Mouse (Mus musculus) midbrain, embryonic 13.5 days (tissue): ENCODE results near the gene Mrpl34. TPM values are rescaled to one million over a fixed set of nuclear protein-coding genes. Genes with fewer than 3 reads are reported as not detected.

ENCODE experiments used
- ATAC-seq: fragments of 200-750 bp; cut with Nextera tagmentation; 2 replicates; pipeline ENCODE4 v1.8.0; 2017; ENCODE audit warnings: mild to moderate bottlenecking, moderate TSS enrichment, moderate library complexity
- H3K27ac ChIP-seq: fragments of 300-500 bp; sonication (generic); 2 replicates; pipeline ENCODE4 v1.5.1; 2015; ENCODE audit warnings: inconsistent platforms, mild to moderate bottlenecking, moderate library complexity
- H3K27me3 ChIP-seq: fragments of 300-500 bp; sonication (generic); 2 replicates; pipeline ENCODE4 v1.6.1; 2015; ENCODE audit warnings: mild to moderate bottlenecking, inconsistent platforms
- H3K36me3 ChIP-seq: fragments of 300-500 bp; sonication (generic); 2 replicates; pipeline ENCODE4 v1.6.1; 2015; ENCODE audit warnings: mild to moderate bottlenecking, inconsistent platforms
- H3K4me1 ChIP-seq: fragments of 300-500 bp; sonication (generic); replicated peaks from 2 replicates; pipeline ENCODE4 v1.6.1; 2015; ENCODE audit warnings: inconsistent platforms
- H3K4me2 ChIP-seq: fragments of 300-500 bp; sonication (generic); replicated peaks from 2 replicates; pipeline ENCODE4 v1.6.1; 2015; ENCODE audit warnings: moderate library complexity, mild to moderate bottlenecking, inconsistent platforms
- H3K4me3 ChIP-seq: fragments of 300-500 bp; sonication (generic); replicated peaks from 2 replicates; pipeline ENCODE4 v1.5.1; 2015; ENCODE audit warnings: mild to moderate bottlenecking, inconsistent platforms
- H3K9ac ChIP-seq: fragments of 300-500 bp; sonication (generic); replicated peaks from 2 replicates; pipeline ENCODE4 v1.6.1; 2015; ENCODE audit warnings: mild to moderate bottlenecking, inconsistent platforms
- H3K9me3 ChIP-seq: fragments of 300-500 bp; sonication (generic); 2 replicates; pipeline ENCODE4 v1.6.1; 2016; ENCODE audit warnings: mild to moderate bottlenecking, inconsistent platforms
- WGBS: fragments of 180-500 bp; shearing (Covaris S2); methylation state at CpG from one replicate; pipeline ENCODE4 v1.1.7; 2015; 5-methylcytosine and 5-hydroxymethylcytosine counted together
- polyA plus RNA-seq: library from polyadenylated mRNA; unstranded; fragments of >200 nt; fragmentation: Nextera tagmentation; extraction: Ambion mirVana; gene quantifications from 2 replicates; pipeline ENCODE4 v1.2.1, GENCODE M21; 2015

The Mrpl34 gene
- polyA plus RNA-seq, 1 experiment from 2014 or later = 242 TPM

DNA sequence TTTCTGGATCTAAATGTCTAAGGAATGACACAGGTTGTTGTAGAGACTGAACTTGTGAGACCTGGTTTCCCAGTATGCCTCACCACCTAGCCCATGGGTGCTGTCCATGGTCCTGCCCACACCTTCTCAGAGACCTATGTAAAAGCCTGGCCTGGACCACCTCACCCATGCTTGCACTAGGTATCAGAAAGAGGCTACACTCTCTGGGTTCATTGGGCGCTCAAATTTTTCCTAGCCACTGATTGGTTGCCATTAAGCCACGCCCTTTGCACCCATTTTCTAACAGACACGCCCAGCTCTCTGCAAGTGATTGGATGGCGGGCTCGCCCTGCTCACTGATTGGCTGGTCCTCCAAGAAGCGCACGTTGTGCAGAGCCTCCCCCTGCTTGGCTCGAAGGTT, 19.2 kb downstream of the Mrpl34 start:
- H3K4me1 ChIP-seq = peaks cover 60% of the 10 kb centered on the region
- no peak overlapping the region for H3K9ac ChIP-seq
- no peak for ATAC-seq
- 57% methylated on average over 8 of the region's 8 CpGs for WGBS
- 0 out of 2 replicates have a peak overlapping the region, but pooled peaks have one; percentile 79 for H3K4me2 ChIP-seq
- peaks cover 57% of the 10 kb centered on the region for H3K36me3 ChIP-seq
- no peak overlapping the region for H3K4me3 ChIP-seq
- H3K27ac ChIP-seq = no peak overlapping the region
- no peaks in the 10 kb centered on the region for H3K9me3 ChIP-seq
- H3K27me3 ChIP-seq = 0 out of 2 replicates have a peak, but pooled peaks cover 3% of the 10 kb centered on the region

DNA sequence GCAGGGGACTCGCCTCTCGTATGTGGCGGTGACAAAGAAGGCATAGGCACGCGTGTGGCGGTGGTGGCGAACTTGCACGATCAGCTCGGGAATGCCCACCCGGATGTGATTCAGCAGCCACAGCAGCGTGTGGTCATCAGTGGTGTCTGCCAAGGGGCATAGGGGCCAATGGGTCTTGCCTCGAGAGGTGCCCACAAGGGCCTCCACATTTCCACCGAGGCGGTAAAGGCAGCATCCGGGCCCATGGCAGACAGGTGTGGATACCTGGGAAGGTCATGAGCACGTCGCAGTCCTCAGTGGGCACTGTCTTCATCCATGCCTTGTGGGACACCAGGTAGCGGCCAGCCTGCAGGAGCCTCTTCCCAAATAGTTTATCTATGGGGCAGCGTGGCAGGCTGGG, 20.0 kb downstream of the Mrpl34 start:
- Histone ChIP-seq H3K36me3 (peaks cover 49% of the 10 kb centered on the region), H3K4me1 (peaks cover 69% of the 10 kb centered on the region), H3K9ac (peak overlapping the region; percentile 99)

DNA sequence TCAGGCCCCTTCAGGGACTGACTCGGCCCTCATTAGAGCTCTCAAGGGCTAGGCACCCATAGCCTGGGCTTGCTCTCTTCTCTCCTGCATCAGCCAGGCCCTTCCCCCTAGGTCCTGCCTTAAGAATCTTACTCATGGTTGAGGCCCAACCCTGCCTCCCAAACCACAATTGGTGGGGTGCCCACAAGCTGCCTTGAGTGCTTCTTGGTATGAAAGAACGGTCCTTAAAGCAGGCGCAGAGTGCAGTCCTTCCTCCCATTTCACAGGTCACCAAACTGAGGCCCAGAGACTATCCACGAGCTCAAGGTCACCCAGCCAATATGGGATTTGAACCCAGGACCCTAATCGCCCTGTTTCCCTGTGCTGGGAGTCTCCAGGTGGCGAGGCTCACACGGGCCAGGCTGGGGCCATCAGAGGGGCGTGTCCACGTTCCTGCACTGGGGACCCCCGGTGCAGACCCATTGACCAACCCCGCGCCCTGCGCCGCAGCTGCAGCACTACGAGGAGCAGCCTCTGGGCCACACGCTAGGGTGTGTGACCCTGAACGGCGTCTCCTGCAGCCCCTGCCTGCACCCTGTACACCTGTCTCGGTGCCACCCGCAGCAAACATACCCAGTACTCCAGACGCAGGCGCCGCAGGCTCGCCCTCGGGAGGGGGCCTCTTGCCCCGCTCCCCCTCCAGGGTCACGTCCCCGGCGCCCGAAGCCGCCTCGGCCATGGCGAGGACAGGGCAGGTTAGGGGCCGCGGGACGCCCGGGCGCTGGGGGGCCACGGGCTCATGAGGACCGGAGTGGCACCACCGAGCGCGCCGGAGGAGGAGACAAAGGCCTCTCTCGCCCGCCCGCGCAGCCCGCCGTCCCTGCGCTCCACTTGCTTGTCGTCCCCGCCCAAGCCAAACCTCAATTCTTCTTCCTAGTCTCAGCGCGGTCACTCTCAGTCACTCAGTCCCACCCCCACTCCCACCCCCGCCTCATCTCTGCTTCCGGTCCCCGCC, 20.7 kb downstream of the Mrpl34 start, which contains the start of gene Ano8:
Gene Ano8, minus strand, starts transcription at position 822 of the 994 bp plus-strand sequence.
- 5% methylated on average over 55 of the region's 58 CpGs for WGBS
- peak; percentile 80 for ATAC-seq

More for the DNA sequence above, 20.0 kb downstream of the Mrpl34 start:
- Histone ChIP-seq H3K4me2 (peak overlapping the region; percentile 79), H3K27me3 (0 out of 2 replicates have a peak, but pooled peaks cover 3% of the 10 kb centered on the region), H3K27ac (0 out of 2 replicates have a peak overlapping the region, but pooled peaks have one; percentile 92), H3K9me3 (no peaks in the 10 kb centered on the region), H3K4me3 (peak overlapping the region; percentile 90)
- WGBS = 96% methylated on average over 19 of the region's 19 CpGs
- ATAC-seq = no peak

DNA sequence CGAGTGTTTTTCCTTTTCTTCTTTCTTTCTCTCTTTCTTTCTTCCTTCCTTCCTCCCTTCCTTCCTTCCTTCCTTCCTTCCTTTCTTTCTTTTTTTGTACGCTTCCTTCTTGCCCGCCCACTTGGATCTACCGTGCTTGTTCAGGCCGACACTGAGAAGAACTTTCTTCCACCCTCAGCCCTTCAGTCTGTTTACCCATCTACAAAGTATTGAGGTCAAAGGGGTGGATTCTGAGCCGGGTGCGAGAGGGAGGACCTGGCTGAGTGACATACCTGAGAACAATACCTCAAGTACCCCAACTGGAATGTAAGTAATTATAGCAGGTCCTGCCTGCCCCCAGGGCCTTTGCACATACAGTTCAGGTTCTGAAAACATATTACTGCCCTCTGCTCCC, 21.4 kb downstream of the Mrpl34 start:
- H3K27me3 ChIP-seq = 0 out of 2 replicates have a peak, but pooled peaks cover 3% of the 10 kb centered on the region
- peak overlapping the region; percentile 46; the same call in 1 of the 2 replicates for H3K9ac ChIP-seq
- H3K4me1 ChIP-seq = peaks cover 74% of the 10 kb centered on the region
- H3K4me3 ChIP-seq = peak overlapping the region; percentile 90
- H3K36me3 ChIP-seq = peaks cover 42% of the 10 kb centered on the region
- WGBS = 20% methylated on average over 7 of the region's 7 CpGs
- H3K27ac ChIP-seq = peak overlapping the region; percentile 41; the same call in 1 of the 2 replicates
- ATAC-seq = no peak
- peak overlapping the region; percentile 79 for H3K4me2 ChIP-seq
- H3K9me3 ChIP-seq = no peaks in the 10 kb centered on the region

More for the DNA sequence above, 20.7 kb downstream of the Mrpl34 start, which contains the start of gene Ano8:
- Histone ChIP-seq H3K4me3 (peak within 1 kb of the TSS; percentile 90), H3K27ac (peak within 1 kb of the TSS; percentile 92), H3K4me2 (peak within 1 kb of the TSS; percentile 79), H3K9ac (peak within 1 kb of the TSS; percentile 99), H3K9me3 (no peaks in the 10 kb centered on the region), H3K36me3 (peaks cover 42% of the 10 kb centered on the region), H3K4me1 (peaks cover 74% of the 10 kb centered on the region), H3K27me3 (0 out of 2 replicates have a peak, but pooled peaks cover 3% of the 10 kb centered on the region)

DNA sequence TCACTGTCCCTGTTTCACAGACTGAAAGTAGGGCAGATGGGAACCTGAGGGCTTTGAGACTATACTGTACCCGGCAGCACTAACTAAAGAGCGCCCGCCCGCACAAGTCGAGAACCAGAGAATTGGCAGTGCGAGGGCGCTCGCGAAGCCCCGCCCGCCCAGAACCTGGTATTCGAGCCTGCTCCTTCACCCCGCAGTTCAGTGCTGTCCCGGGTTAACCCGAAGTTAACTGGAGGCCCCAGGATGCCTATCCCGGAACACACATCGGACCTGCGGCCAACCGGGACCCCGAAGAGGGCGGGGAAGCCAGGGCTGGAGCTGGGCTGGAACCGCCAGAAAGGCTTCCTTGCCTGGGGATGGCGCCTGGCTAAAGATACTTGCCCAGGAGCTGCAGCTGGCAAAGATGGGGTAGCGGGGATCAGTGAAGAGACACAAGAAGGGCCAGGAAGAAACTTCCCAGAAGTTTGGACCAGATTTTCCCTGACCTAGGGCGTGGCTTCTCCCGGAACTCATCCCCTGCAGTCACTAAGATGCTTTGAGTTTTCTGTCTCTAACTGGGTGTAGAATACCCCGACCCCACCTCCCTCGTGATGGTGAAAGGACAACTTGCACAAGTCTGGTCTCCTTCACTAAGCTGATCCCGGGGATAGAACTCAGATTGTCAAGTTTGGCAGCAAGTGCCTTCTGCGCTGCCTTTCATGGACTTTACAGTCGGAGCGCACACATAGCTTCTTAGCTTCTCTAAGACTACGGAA, 23.1 kb downstream of the Mrpl34 start, which contains the start of gene Gtpbp3:
Gene Gtpbp3, plus strand, starts transcription at position 413 of the 755 bp plus-strand sequence.
- Histone ChIP-seq H3K4me3 (peak within 1 kb of the TSS; percentile 83), H3K9me3 (no peaks in the 10 kb centered on the region), H3K9ac (peak within 1 kb of the TSS; percentile 82), H3K27me3 (no peaks in the 10 kb centered on the region), H3K36me3 (peaks cover 42% of the 10 kb centered on the region), H3K27ac (peak within 1 kb of the TSS; percentile 74), H3K4me1 (peaks cover 59% of the 10 kb centered on the region), H3K4me2 (peak within 1 kb of the TSS; percentile 100)
- ATAC-seq = peak; percentile 32
- WGBS = under 1% methylated on average over 33 of the region's 33 CpGs

DNA sequence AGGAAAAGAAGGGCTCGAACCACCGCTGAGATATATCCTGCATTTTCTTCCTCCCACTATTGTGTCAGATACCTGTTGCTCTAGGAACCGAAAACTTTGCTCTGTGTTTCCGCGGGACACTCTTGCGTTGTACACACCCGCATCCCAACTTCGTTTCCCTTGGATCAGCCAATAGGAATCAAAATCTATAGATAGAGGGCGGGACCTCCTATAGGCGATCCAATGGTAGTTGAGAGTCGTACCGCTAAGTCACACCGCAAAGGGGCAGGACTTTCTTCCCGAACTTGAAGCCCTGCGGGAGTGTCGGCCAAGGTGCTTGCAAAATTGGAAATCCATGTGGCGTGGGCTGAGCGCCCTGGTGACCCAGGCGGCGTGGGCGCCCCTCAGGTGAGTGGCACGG, 23.7 kb downstream of the Mrpl34 start:
- peak; percentile 69 for ATAC-seq
- Histone ChIP-seq H3K4me2 (peak overlapping the region; percentile 100), H3K27ac (no peak overlapping the region), H3K9ac (peak overlapping the region; percentile 82), H3K9me3 (no peaks in the 10 kb centered on the region), H3K36me3 (peaks cover 41% of the 10 kb centered on the region), H3K4me1 (peaks cover 53% of the 10 kb centered on the region), H3K4me3 (peak overlapping the region; percentile 83), H3K27me3 (no peaks in the 10 kb centered on the region)
- under 1% methylated on average over 22 of the region's 22 CpGs for WGBS

DNA sequence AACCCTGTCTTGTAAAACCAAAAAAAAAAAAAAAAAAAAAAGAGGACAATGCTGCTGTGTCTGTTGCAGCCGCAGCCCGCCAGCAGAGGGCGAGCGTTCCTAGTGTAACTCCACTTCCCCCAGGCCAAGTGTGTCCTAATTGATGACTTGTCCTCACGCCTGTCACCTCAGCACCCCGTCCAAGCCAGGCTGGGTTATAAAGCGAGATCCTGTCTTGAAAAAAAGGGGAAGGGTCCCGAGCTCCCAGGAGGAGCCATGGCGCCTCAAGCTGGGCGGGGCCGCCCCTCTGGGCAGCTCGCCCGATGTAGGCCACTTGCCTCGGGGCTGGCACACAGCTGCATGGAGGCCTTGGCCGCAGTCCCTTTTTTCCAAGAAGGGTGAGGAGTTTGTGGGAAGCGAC, 30.3 kb downstream of the Mrpl34 start:
- no peak overlapping the region for H3K4me2 ChIP-seq
- peaks cover 36% of the 10 kb centered on the region for H3K36me3 ChIP-seq
- no peaks in the 10 kb centered on the region for H3K27me3 ChIP-seq
- no peaks in the 10 kb centered on the region for H3K9me3 ChIP-seq
- no peak overlapping the region for H3K9ac ChIP-seq
- H3K27ac ChIP-seq = no peak overlapping the region
- 34% methylated on average over 16 of the region's 16 CpGs for WGBS
- ATAC-seq = peak; percentile 71
- peaks cover 15% of the 10 kb centered on the region for H3K4me1 ChIP-seq
- no peak overlapping the region for H3K4me3 ChIP-seq

DNA sequence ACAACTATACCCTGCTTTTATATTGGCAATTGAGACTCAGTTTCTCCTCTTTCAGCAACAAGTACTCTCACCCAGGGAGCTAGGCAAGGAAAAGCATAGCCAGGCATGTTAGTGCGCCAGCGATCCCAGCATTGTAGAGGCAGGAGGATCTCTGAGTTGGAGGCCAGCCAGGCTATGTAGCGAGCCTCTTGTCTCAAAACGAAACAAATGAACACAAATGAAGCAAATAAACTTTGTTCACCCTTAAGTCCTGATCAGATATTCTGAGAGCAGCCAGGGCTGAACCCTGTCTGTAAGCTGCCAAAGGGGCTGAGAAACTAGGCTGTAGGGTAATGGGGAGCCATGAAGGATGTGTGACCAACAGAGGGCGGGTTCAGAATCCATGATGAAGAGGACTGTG, 31.1 kb downstream of the Mrpl34 start:
- WGBS = 93% methylated on average over 5 of the region's 5 CpGs
- no peak overlapping the region for H3K27ac ChIP-seq

DNA sequence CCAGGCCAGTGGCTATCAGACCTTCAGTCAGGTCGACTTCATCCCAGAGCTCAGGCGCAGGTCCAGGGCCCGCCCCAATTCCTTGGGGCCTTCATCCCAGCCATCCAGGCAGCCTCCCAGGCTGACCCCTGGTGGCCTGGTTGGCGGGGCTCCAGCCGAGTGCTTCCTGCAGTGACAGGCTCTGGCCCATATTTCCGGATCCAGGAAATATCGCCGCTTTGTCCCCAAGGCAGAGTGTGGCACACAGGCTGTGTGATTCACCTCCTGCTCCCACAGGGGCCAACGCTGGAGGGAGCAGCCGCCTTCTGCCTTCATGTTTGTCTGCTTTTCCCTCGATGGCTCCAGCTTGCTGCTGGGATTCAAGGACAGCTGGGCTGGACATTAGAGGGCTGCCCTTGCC, 31.7 kb downstream of the Mrpl34 start:
- peaks cover 12% of the 10 kb centered on the region for H3K4me1 ChIP-seq
- no peak overlapping the region for H3K9ac ChIP-seq
- H3K27me3 ChIP-seq = no peaks in the 10 kb centered on the region
- no peak overlapping the region for H3K4me3 ChIP-seq
- no peak overlapping the region; the same call in 1 of the 2 replicates for H3K27ac ChIP-seq
- peaks cover 26% of the 10 kb centered on the region for H3K36me3 ChIP-seq
- no peak overlapping the region for H3K4me2 ChIP-seq
- no peaks in the 10 kb centered on the region for H3K9me3 ChIP-seq
- ATAC-seq = no peak
- WGBS = 54% methylated on average over 11 of the region's 11 CpGs

More for the DNA sequence above, 31.1 kb downstream of the Mrpl34 start:
- H3K9me3 ChIP-seq = no peaks in the 10 kb centered on the region
- H3K4me3 ChIP-seq = no peak overlapping the region
- no peak for ATAC-seq
- H3K4me2 ChIP-seq = no peak overlapping the region
- H3K9ac ChIP-seq = no peak overlapping the region
- H3K4me1 ChIP-seq = peaks cover 12% of the 10 kb centered on the region
- H3K36me3 ChIP-seq = peaks cover 33% of the 10 kb centered on the region
- no peaks in the 10 kb centered on the region for H3K27me3 ChIP-seq

DNA sequence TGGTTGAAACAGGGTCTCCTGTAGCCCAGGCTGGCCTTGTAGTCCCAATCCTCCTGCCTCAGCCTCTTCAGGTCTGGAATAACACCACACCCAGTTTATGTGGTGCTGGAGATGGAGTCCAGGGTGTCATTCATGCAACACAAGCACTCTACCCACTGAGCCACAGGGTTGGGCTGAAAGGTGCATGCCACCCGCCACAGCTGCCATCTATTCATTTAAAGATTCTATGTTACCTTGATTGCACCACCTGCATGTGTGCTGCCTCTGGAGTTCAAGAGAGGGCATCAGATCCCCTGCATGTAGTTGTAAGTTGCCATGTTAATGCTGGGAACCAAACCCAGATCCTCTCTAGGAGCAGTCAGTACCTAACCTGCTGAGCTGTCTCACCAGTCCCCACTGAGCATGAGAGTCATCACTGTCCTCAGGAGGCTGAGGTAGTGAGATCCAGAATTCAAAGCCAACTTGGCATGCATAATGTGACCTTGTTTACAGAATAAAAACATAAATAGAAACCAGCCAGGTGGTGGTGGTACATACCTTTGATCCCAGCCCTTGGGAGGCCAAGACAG, 32.4 kb downstream of the Mrpl34 start:
- no peak for ATAC-seq
- WGBS = 96% methylated on average over 1 of the region's 1 CpGs
- Histone ChIP-seq H3K9me3 (no peaks in the 10 kb centered on the region), H3K9ac (no peak overlapping the region), H3K36me3 (peaks cover 19% of the 10 kb centered on the region), H3K27me3 (no peaks in the 10 kb centered on the region), H3K27ac (no peak overlapping the region), H3K4me1 (peaks cover 12% of the 10 kb centered on the region), H3K4me2 (no peak overlapping the region), H3K4me3 (no peak overlapping the region)

DNA sequence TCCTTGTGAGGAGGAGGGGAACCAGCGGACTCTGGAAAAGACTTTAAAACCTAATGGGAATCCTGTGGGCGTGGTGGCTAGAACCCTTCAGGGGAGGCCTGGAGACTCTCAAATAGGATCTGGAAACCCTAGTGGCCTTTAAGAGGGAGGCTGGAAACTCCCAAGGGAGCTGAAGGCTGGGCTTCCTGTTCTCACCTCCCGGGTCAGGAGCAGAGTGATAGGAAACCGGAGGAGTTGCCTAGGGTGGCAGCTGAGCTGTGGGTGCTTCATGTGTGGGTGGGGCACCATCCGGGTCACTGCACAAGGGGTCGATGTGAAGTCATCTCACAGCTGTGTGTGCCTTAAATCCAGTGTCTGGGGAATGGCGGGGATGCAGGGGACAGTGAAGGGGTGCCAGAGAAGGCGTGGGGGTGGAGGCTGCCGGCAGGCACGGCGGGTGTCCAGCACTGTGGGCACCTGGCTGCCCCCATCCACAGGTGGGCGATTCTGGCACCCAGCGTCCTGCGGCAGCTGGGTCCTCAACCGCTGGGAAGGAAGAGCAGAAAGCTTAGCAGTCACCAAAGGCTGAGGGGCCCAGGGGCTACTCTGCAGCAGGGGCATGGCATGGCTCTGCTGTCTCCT, 33.2 kb downstream of the Mrpl34 start:
- H3K27ac ChIP-seq = no peak overlapping the region
- H3K4me2 ChIP-seq = no peak overlapping the region
- ATAC-seq = no peak
- 0 out of 2 replicates have a peak overlapping the region, but pooled peaks have one; percentile 1 for H3K9ac ChIP-seq
- no peaks in the 10 kb centered on the region for H3K9me3 ChIP-seq
- peaks cover 12% of the 10 kb centered on the region for H3K4me1 ChIP-seq
- H3K4me3 ChIP-seq = no peak overlapping the region
- H3K36me3 ChIP-seq = peaks cover 11% of the 10 kb centered on the region
- no peaks in the 10 kb centered on the region for H3K27me3 ChIP-seq
- 28% methylated on average over 15 of the region's 15 CpGs for WGBS
